Mouse (Mus musculus) embryonic facial prominence, embryonic 14.5 days (tissue): Measurements from ENCODE around the gene Capn2. TPM values are rescaled to one million over a fixed set of nuclear protein-coding genes. Genes with fewer than 3 reads are reported as not detected.

Source experiments
- ATAC-seq: fragments of 200-750 bp; cut with Nextera tagmentation; 2 replicates; pipeline ENCODE4 v1.8.0; 2017; ENCODE audit warnings: low read depth, moderate number of reproducible peaks, moderate TSS enrichment
- DNase-seq: peaks from one replicate; pipeline ENCODE4 v3.0.0-alpha.2; 2015; ENCODE audit warnings: low spot score
- H3K27ac ChIP-seq: fragments of 300-500 bp; sonication (generic); replicated peaks from 2 replicates; pipeline ENCODE4 v1.5.1; 2014; ENCODE audit warnings: low read depth, mild to moderate bottlenecking, low read length, moderate library complexity
- H3K27me3 ChIP-seq: fragments of 300-500 bp; sonication (generic); replicated peaks from 2 replicates; pipeline ENCODE4 v1.6.1; 2014; ENCODE audit warnings: low read length; ENCODE audit not compliant: control insufficient read depth, insufficient read depth
- H3K36me3 ChIP-seq: fragments of 300-500 bp; sonication (generic); 2 replicates; pipeline ENCODE4 v1.6.1; 2014; ENCODE audit warnings: low read length, mixed read lengths; ENCODE audit not compliant: control insufficient read depth, insufficient read depth
- H3K4me1 ChIP-seq: fragments of 300-500 bp; sonication (generic); 2 replicates; pipeline ENCODE4 v1.6.1; 2014; ENCODE audit warnings: antibody characterized with exemption, low read length; ENCODE audit not compliant: control insufficient read depth, insufficient read depth
- H3K4me2 ChIP-seq: fragments of 300-500 bp; sonication (generic); 2 replicates; pipeline ENCODE4 v1.6.1; 2014; ENCODE audit warnings: low read depth, mild to moderate bottlenecking, low read length, moderate library complexity, mixed read lengths
- H3K4me3 ChIP-seq: fragments of 300-500 bp; sonication (generic); 2 replicates; pipeline ENCODE4 v1.5.1; 2014; ENCODE audit warnings: low read depth, mild to moderate bottlenecking, low read length
- H3K9ac ChIP-seq: fragments of 300-500 bp; sonication (generic); 2 replicates; pipeline ENCODE4 v1.6.1; 2014; ENCODE audit warnings: low read depth, mild to moderate bottlenecking, low read length, moderate library complexity, mixed read lengths
- H3K9me3 ChIP-seq: fragments of 300-500 bp; sonication (generic); 2 replicates; pipeline ENCODE4 v1.6.1; 2016; ENCODE audit warnings: low read length; ENCODE audit not compliant: control insufficient read depth
- WGBS: fragments of 180-500 bp; shearing (Covaris S2); extraction: QIAGEN DNeasy Blood & Tissue Kit; methylation state at CpG from one replicate; pipeline ENCODE4 v1.1.7; 2014; 5-methylcytosine and 5-hydroxymethylcytosine counted together
- polyA plus RNA-seq: library from polyadenylated mRNA; unstranded; fragments of >200 nt; fragmentation: Nextera tagmentation; extraction: Ambion mirVana; gene quantifications from 2 replicates; pipeline ENCODE4 v1.2.1, GENCODE M21; 2014

Capn2 gene
- polyA plus RNA-seq, 1 experiment from 2014 or later, result 115 TPM

DNA sequence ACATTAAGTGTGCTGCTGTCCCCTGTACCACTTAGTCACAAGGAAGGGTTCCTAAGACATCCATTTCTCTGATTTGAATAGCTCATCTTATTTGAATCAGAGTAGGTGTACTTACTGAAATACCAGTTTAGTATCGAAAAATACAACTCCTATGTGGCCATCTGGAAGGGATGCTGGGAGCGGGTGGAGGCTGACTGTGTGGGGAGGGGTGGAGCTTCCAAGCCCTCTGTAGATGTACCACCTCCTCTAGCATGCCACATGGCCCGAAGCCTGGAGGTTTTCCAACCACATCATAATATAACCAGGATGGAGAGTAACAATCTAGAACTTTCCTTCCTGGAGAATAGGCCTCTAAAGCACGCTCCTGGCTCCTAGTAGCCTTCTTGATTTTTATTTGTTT is 40.9 kb upstream of the Capn2 start:
- H3K4me2 ChIP-seq, result no peak overlapping the region
- no peaks in the 10 kb centered on the region for H3K9me3 ChIP-seq
- no peak for DNase-seq
- 0 out of 2 replicates have a peak, but pooled peaks cover 2% of the 10 kb centered on the region for H3K4me1 ChIP-seq
- no peak overlapping the region for H3K4me3 ChIP-seq
- no peak overlapping the region for H3K9ac ChIP-seq
- H3K27me3 ChIP-seq, result no peaks in the 10 kb centered on the region
- ATAC-seq, result no peak
- 57% methylated on average over 4 of the region's 4 CpGs for WGBS
- no peak overlapping the region for H3K27ac ChIP-seq
- H3K36me3 ChIP-seq, result no peaks in the 10 kb centered on the region

GRCm38 (mm10) chr1:182553649-182554375 is 36.4 kb upstream of the Capn2 start:
- H3K27ac ChIP-seq, result no peak overlapping the region
- no peaks in the 10 kb centered on the region for H3K27me3 ChIP-seq
- DNase-seq, result no peak
- H3K9me3 ChIP-seq, result no peaks in the 10 kb centered on the region
- WGBS, result 62% methylated on average over 12 of the region's 12 CpGs
- H3K4me1 ChIP-seq, result no peaks in the 10 kb centered on the region
- no peak overlapping the region for H3K4me3 ChIP-seq
- H3K9ac ChIP-seq, result no peak overlapping the region
- no peak overlapping the region for H3K4me2 ChIP-seq
- no peaks in the 10 kb centered on the region for H3K36me3 ChIP-seq
- peak; percentile 79 for ATAC-seq

- Histone ChIP-seq H3K9me3 (no peaks in the 10 kb centered on the region), H3K4me2 (no peak overlapping the region), H3K4me3 (no peak overlapping the region), H3K27me3 (no peaks in the 10 kb centered on the region), H3K36me3 (no peaks in the 10 kb centered on the region), H3K4me1 (no peaks in the 10 kb centered on the region), H3K27ac (no peak overlapping the region), H3K9ac (no peak overlapping the region)
- 71% methylated on average over 8 of the region's 8 CpGs for WGBS
- DNase-seq (no peak), ATAC-seq (no peak)
These were observed 33.4 kb upstream of the Capn2 start for GRCm38 (mm10) chr1:182550761-182551160.

GRCm38 (mm10) chr1:182543906-182544305 is 26.5 kb upstream of the Capn2 start:
- H3K27me3 ChIP-seq, result no peaks in the 10 kb centered on the region
- no peak overlapping the region for H3K27ac ChIP-seq
- peaks cover 3% of the 10 kb centered on the region; the same call in 1 of the 2 replicates for H3K4me1 ChIP-seq
- no peaks in the 10 kb centered on the region for H3K9me3 ChIP-seq
- no peak overlapping the region for H3K4me3 ChIP-seq
- 75% methylated on average over 1 of the region's 1 CpGs for WGBS
- ATAC-seq, result no peak
- no peak overlapping the region for H3K9ac ChIP-seq
- no peak overlapping the region for H3K4me2 ChIP-seq
- no peaks in the 10 kb centered on the region for H3K36me3 ChIP-seq
- no peak for DNase-seq

GRCm38 (mm10) chr1:182543136-182543535 is 25.7 kb upstream of the Capn2 start:
- peaks cover 5% of the 10 kb centered on the region; the same call in 1 of the 2 replicates for H3K4me1 ChIP-seq

DNA sequence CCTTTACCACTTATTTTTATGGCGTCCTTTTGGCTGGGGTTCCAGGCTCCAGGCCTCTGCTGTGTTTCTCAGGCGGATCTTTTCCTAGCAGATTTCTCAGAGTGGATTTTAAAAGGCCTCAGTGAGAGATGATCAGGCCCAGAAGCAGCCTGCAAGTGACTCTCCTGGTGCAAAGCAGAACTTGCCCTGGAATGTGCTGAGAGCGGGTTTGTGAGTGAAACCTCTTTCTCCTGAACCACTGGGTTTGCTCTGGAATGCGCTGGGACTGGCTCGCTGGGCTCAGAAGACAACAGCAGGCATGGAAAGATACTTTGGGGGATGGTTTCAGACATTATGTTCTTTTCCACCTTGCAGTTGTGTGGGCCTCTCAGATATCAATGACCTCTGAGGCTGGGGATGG is 24.7 kb upstream of the Capn2 start:
- no peak for ATAC-seq
- 67% methylated on average over 5 of the region's 5 CpGs for WGBS
- H3K36me3 ChIP-seq, result no peaks in the 10 kb centered on the region
- no peak overlapping the region for H3K27ac ChIP-seq
- peak; percentile 56 for DNase-seq
- peaks cover 5% of the 10 kb centered on the region; the same call in 1 of the 2 replicates for H3K4me1 ChIP-seq
- H3K4me2 ChIP-seq, result no peak overlapping the region
- H3K27me3 ChIP-seq, result no peaks in the 10 kb centered on the region
- no peak overlapping the region for H3K4me3 ChIP-seq
- no peak overlapping the region for H3K9ac ChIP-seq
- no peaks in the 10 kb centered on the region for H3K9me3 ChIP-seq

More at GRCm38 (mm10) chr1:182543136-182543535, 25.7 kb upstream of the Capn2 start:
- H3K9me3 ChIP-seq, result no peaks in the 10 kb centered on the region
- DNase-seq (peak; percentile 50), ATAC-seq (no peak)
- WGBS, result 58% methylated on average over 8 of the region's 8 CpGs
- H3K27ac ChIP-seq, result no peak overlapping the region
- no peak overlapping the region for H3K4me2 ChIP-seq
- no peak overlapping the region for H3K9ac ChIP-seq
- no peaks in the 10 kb centered on the region for H3K36me3 ChIP-seq
- H3K4me3 ChIP-seq, result no peak overlapping the region
- no peaks in the 10 kb centered on the region for H3K27me3 ChIP-seq

DNA sequence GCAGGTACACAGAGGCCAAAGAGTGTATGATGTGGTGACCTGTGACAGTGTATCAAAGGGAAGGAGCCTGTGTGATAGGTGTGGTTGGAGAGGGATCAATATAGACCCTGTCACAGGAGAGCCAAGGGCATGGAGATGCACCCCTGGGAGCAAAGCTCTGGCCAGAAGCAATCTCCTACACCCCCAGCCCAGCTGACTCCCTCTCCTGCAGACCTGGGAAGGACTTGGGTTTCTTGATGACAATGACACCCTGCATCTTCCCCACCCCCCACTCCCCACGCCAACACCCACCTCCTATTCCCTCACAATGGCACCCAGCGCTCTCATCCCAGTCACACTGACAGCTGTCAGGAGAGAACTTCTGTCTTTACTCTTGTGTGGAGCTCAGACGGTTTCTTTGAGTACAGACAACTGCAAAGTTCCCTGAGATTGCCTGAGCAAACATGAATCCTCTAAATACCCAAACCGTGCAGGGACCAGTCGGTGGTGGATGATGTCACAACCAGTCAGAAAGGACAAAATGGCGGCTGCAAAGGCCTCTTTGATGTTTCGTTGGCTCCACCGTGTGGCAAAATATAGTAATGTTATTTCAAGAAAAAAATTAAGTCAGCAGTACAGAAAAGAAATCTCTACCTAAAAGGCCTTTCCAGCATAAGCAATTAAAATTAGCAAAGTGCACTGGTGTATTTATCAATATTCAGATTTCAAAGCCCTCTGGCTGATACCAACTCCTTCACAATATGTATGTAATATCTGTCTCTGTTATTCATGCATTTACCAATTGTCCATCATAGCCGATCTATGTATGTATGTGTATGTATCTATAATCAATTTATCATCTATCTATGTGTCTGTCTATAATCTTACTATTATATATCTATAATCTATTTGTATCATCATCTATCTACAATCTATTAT is 21.9 kb upstream of the Capn2 start:
- H3K9ac ChIP-seq, result peak overlapping the region; percentile 72
- no peaks in the 10 kb centered on the region for H3K27me3 ChIP-seq
- peak overlapping the region; percentile 42 for H3K4me3 ChIP-seq
- whole genome bisulfite sequencing, result 19% methylated on average over 9 of the region's 9 CpGs
- no peaks in the 10 kb centered on the region for H3K9me3 ChIP-seq
- peak overlapping the region; percentile 80 for H3K27ac ChIP-seq
- H3K4me1 ChIP-seq, result peaks cover 5% of the 10 kb centered on the region; the same call in 1 of the 2 replicates
- no peaks in the 10 kb centered on the region for H3K36me3 ChIP-seq
- H3K4me2 ChIP-seq, result peak overlapping the region; percentile 73
- ATAC-seq (peak; percentile 85), DNase-seq (peak; percentile 96)

GRCm38 (mm10) chr1:182535080-182535481 is 17.7 kb upstream of the Capn2 start:
- Histone ChIP-seq H3K27me3 (no peaks in the 10 kb centered on the region), H3K9ac (no peak overlapping the region), H3K4me3 (no peak overlapping the region), H3K27ac (peak overlapping the region; percentile 54; the same call in 1 of the 2 replicates), H3K36me3 (no peaks in the 10 kb centered on the region), H3K4me2 (no peak overlapping the region), H3K9me3 (no peaks in the 10 kb centered on the region), H3K4me1 (peaks cover 5% of the 10 kb centered on the region; the same call in 1 of the 2 replicates)
- ATAC-seq (peak; percentile 47; the same call in 1 of the 2 replicates), DNase-seq (peak; percentile 68)
- WGBS, result 70% methylated on average over 3 of the region's 3 CpGs
